Mouse (Mus musculus) liver, adult 2 months (tissue): ENCODE results near the gene Xrcc4.

Source experiments
- CTCF ChIP-seq: fragments of 200-500 bp; IDR thresholded peaks from 2 replicates; pipeline ENCODE4 v1.5.1; 2011; ENCODE audit warnings: low read depth, low read length, control low read depth
- POLR2A ChIP-seq: fragments of 200-500 bp; IDR thresholded peaks from 2 replicates; pipeline ENCODE4 v1.6.1; 2011; ENCODE audit warnings: low read length, control low read depth; ENCODE audit not compliant: insufficient read depth; ENCODE audit errors: extremely low read depth

- TF ChIP-seq POLR2A (no peak), CTCF (no peak)
Measured at GRCm38 (mm10) chr13:89838635-89839034, 250.8 kb downstream of the Xrcc4 start.
